Mouse (Mus musculus) spleen, adult 2 months (tissue): ENCODE data around the gene Has1.

Source experiments
- CTCF ChIP-seq: fragments of 200-500 bp; IDR thresholded peaks from 2 replicates; pipeline ENCODE4 v1.5.1; 2011; ENCODE audit warnings: mild to moderate bottlenecking, inconsistent platforms; ENCODE audit not compliant: insufficient read depth, insufficient read length, insufficient replicate concordance; ENCODE audit errors: extremely low read depth
- POLR2A ChIP-seq: fragments of 200-500 bp; IDR thresholded peaks from 2 replicates; pipeline ENCODE4 v1.6.1; 2011; ENCODE audit warnings: low read depth, low read length, inconsistent platforms

DNA sequence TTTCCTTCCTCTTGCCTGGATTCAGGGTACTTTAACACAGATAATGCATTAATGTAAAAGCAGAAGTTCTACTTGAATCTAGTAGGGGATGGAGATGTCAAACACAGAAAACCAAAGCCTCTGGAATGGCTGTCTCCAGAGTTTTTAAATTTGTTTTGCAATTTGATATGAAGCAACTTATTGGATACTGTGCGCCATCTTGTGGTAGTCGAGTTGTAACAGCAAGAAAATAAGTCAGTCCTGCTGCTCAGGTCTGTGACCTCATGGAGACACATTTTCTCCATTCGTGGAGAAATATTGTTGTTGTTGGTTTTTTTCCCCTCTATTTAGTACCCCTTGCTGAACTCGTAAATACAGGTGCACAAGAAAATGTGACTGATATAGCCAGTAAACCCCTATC is 41.0 kb upstream of the Has1 start:
- TF ChIP-seq CTCF (peak; percentile 14; the same call in 1 of the 2 replicates), POLR2A (no peak)
